Mouse (Mus musculus) C2C12 (cell line): ENCODE data around the gene Tnk2. TPM values are rescaled to one million over a fixed set of nuclear protein-coding genes. Genes with fewer than 3 reads are reported as not detected.

ENCODE experiments used
- H3K27me3 ChIP-seq: one replicate; pipeline ENCODE4 v1.6.1; 2011; ENCODE audit not compliant: control insufficient read depth, insufficient read depth, insufficient read length
- H3K36me3 ChIP-seq: one replicate; pipeline ENCODE4 v1.6.1; 2011; ENCODE audit not compliant: control insufficient read depth, insufficient read depth
- H3K4me3 ChIP-seq: one replicate; pipeline ENCODE4 v1.5.1; 2011; ENCODE audit warnings: mild to moderate bottlenecking, control low read depth; ENCODE audit not compliant: poor library complexity, insufficient read depth, severe bottlenecking
- H3K79me2 ChIP-seq: one replicate; pipeline ENCODE4 v1.6.1; 2011; ENCODE audit not compliant: control insufficient read depth, insufficient read depth
- H3K79me3 ChIP-seq: one replicate; pipeline ENCODE4 v1.6.1; 2011; ENCODE audit warnings: low read depth, control low read depth
- H3ac ChIP-seq: one replicate; pipeline ENCODE3; 2011; ENCODE audit warnings: low read depth; ENCODE audit not compliant: control insufficient read depth, insufficient read length
- CEBPB ChIP-seq: IDR thresholded peaks from one replicate; pipeline ENCODE4 v1.6.1; 2011; ENCODE audit warnings: low read depth, mild to moderate bottlenecking, control low read depth, moderate library complexity
- CTCF ChIP-seq: IDR thresholded peaks from one replicate; pipeline ENCODE4 v1.5.1; 2011; ENCODE audit not compliant: control insufficient read depth, insufficient read depth, insufficient read length
- FOSL1 ChIP-seq: IDR thresholded peaks from one replicate; pipeline ENCODE4 v1.8.0; 2011; ENCODE audit warnings: mild to moderate bottlenecking, low read length; ENCODE audit not compliant: poor library complexity, insufficient read depth, severe bottlenecking
- MAX ChIP-seq: IDR thresholded peaks from one replicate; pipeline ENCODE4 v1.6.1; 2011; ENCODE audit warnings: mild to moderate bottlenecking, control low read depth
- MYOD1 ChIP-seq: IDR thresholded peaks from one replicate; pipeline ENCODE4 v1.6.1; 2011; ENCODE audit warnings: low read depth; ENCODE audit not compliant: control insufficient read depth, insufficient read length
- MYOG ChIP-seq: IDR thresholded peaks from one replicate; pipeline ENCODE4 v1.6.1; 2011; ENCODE audit not compliant: control insufficient read depth, insufficient read length; ENCODE audit errors: extremely low read depth
- USF1 ChIP-seq: IDR thresholded peaks from one replicate; pipeline ENCODE4 v1.6.1; 2011; ENCODE audit warnings: low read depth, mild to moderate bottlenecking, control low read depth, moderate library complexity
- polyA plus RNA-seq: library from polyadenylated mRNA; unstranded; fragments of >200 nt; fragmentation: generic; extraction: Trizol; gene quantifications from one replicate; pipeline ENCODE4 v1.2.1, GENCODE M21; 2012; ENCODE audit warnings: missing spikeins

Tnk2 gene
- polyA plus RNA-seq, 1 experiment = 78.4 TPM

GRCm38 (mm10) chr16:32609401-32609779 lies 34.3 kb upstream of the Tnk2 start:
- peak overlapping the region; percentile 85 for H3K4me3 ChIP-seq
- H3ac ChIP-seq = peak overlapping the region; percentile 73
- H3K36me3 ChIP-seq = peaks cover 4% of the 10 kb centered on the region
- H3K27me3 ChIP-seq = no peaks in the 10 kb centered on the region
- H3K79me3 ChIP-seq = peaks cover 35% of the 10 kb centered on the region
- H3K79me2 ChIP-seq = peaks cover 51% of the 10 kb centered on the region
- TF ChIP-seq MAX (no peak), MYOG (no peak), FOSL1 (no peak), USF1 (no peak), CTCF (no peak), CEBPB (no peak), MYOD1 (no peak)

GRCm38 (mm10) chr16:32610460-32611255 lies 33.0 kb upstream of the Tnk2 start:
- TF ChIP-seq CEBPB = no peak
- TF ChIP-seq CTCF = no peak
- TF ChIP-seq MYOG = no peak
- TF ChIP-seq FOSL1 = no peak
- no peak for TF ChIP-seq USF1
- no peak for TF ChIP-seq MYOD1
- no peak for TF ChIP-seq MAX
- no peak overlapping the region for H3K4me3 ChIP-seq

GRCm38 (mm10) chr16:32612052-32612451 lies 31.6 kb upstream of the Tnk2 start:
- Histone ChIP-seq H3ac (no peak overlapping the region), H3K79me2 (peaks cover 51% of the 10 kb centered on the region), H3K79me3 (peaks cover 35% of the 10 kb centered on the region), H3K36me3 (peaks cover 24% of the 10 kb centered on the region), H3K4me3 (no peak overlapping the region), H3K27me3 (no peaks in the 10 kb centered on the region)
- no peak for TF ChIP-seq CEBPB
- no peak for TF ChIP-seq FOSL1
- TF ChIP-seq USF1 = no peak
- no peak for TF ChIP-seq CTCF
- TF ChIP-seq MAX = no peak

More at GRCm38 (mm10) chr16:32610460-32611255, 33.0 kb upstream of the Tnk2 start:
- Histone ChIP-seq H3K79me3 (peaks cover 35% of the 10 kb centered on the region), H3ac (no peak overlapping the region), H3K79me2 (peaks cover 51% of the 10 kb centered on the region), H3K36me3 (peaks cover 14% of the 10 kb centered on the region), H3K27me3 (no peaks in the 10 kb centered on the region)

GRCm38 (mm10) chr16:32613269-32613834 lies 30.3 kb upstream of the Tnk2 start:
- peaks cover 35% of the 10 kb centered on the region for H3K79me3 ChIP-seq
- H3K79me2 ChIP-seq = peaks cover 51% of the 10 kb centered on the region
- TF ChIP-seq MYOD1 = no peak
- TF ChIP-seq CEBPB = no peak
- TF ChIP-seq USF1 = no peak
- H3K4me3 ChIP-seq = no peak overlapping the region
- H3K27me3 ChIP-seq = no peaks in the 10 kb centered on the region
- H3K36me3 ChIP-seq = peaks cover 36% of the 10 kb centered on the region
- H3ac ChIP-seq = no peak overlapping the region

- H3K27me3 ChIP-seq = no peaks in the 10 kb centered on the region
- H3ac ChIP-seq = no peak overlapping the region
- H3K79me2 ChIP-seq = peaks cover 50% of the 10 kb centered on the region
- H3K36me3 ChIP-seq = peaks cover 43% of the 10 kb centered on the region
- no peak overlapping the region for H3K4me3 ChIP-seq
- peaks cover 35% of the 10 kb centered on the region for H3K79me3 ChIP-seq
- no peak for TF ChIP-seq MAX
- TF ChIP-seq USF1 = peak; percentile 4
Observed at GRCm38 (mm10) chr16:32614047-32614446, 29.6 kb upstream of the Tnk2 start.

GRCm38 (mm10) chr16:32618946-32619345 lies 24.7 kb upstream of the Tnk2 start:
- no peaks in the 10 kb centered on the region for H3K27me3 ChIP-seq
- H3ac ChIP-seq = no peak overlapping the region
- H3K36me3 ChIP-seq = peaks cover 85% of the 10 kb centered on the region
- H3K79me2 ChIP-seq = peaks cover 1% of the 10 kb centered on the region
- no peak for TF ChIP-seq MAX
- no peak for TF ChIP-seq CEBPB
- no peak for TF ChIP-seq MYOD1
- no peak for TF ChIP-seq USF1
- no peak for TF ChIP-seq CTCF
- TF ChIP-seq FOSL1 = no peak
- no peak for TF ChIP-seq MYOG
- no peak overlapping the region for H3K4me3 ChIP-seq
- no peaks in the 10 kb centered on the region for H3K79me3 ChIP-seq
